Comparison of ENCODE assay signal across 15 mouse cellular contexts in genomic region chr6:140478943-140479342, GRCm38 (mm10). TPM values are rescaled to one million over a fixed set of nuclear protein-coding genes. Genes with fewer than 3 reads are reported as not detected.
DNase-seq lines count a peak whose midpoint lies in the region; ATAC-seq and TF ChIP-seq lines count a peak whose summit lies in the region.
"Had no signal": no experiment of that assay in that cellular context is flagged by ENCODE, and none has a peak within 500 bp of the region (broad histone marks: within the 10 kb centered on the region; RNA-seq: fewer than 3 reads in every experiment).

No protein-coding gene starts in this region.

- peak; percentile 50 for DNase-seq in layer of hippocampus, adult 11-12 months (ENCODE audit: low spot score)
- DNase-seq in layer of hippocampus, postnatal 10 days (ENCODE audit: low spot score in 2 of 2) = no peak
- DNase-seq in left cerebral cortex, adult 2 months (ENCODE audit: extremely low spot score in 1 of 2, low spot score in 2 of 2) = peak; percentile 46 to 59
- peak; percentile 76 for DNase-seq in right cerebral cortex, postnatal 14 days
- DNase-seq in thymus, postnatal 4 days = no peak
- no peak for DNase-seq in heart, postnatal 4 days
- no peak for DNase-seq in kidney, adult 11 months
- DNase-seq: adrenal gland, postnatal 10 days; lung, embryonic 14.5 days; spleen, adult 18-20 months had no signal

- intact Hi-C loops in left cerebral cortex, adult 2 months (cut with DNase I) = loop anchor here (1.0 to 5.0 kb wide), 2 partner anchors 13 to 33 kb away; no protein-coding TSS in a partner anchor

- peaks cover 44% of the 10 kb centered on the region for H3K4me1 ChIP-seq in forebrain, embryonic 15.5 days

- WGBS in forebrain, embryonic 15.5 days = 26% methylated on average over 5 of the region's 5 CpGs

- no peak overlapping the region for H3K4me3 ChIP-seq in forebrain, embryonic 15.5 days
- H3K4me3 ChIP-seq in left cerebral cortex, adult 2 months = no peak overlapping the region
- H3K4me3 ChIP-seq: embryonic facial prominence, embryonic 10.5 days; heart, embryonic 15.5 days; kidney, embryonic 15.5 days had no signal

- no peaks in the 10 kb centered on the region for H3K36me3 ChIP-seq in forebrain, embryonic 15.5 days
- H3K36me3 ChIP-seq: embryonic facial prominence, embryonic 10.5 days; G1E; heart, embryonic 15.5 days; kidney, embryonic 15.5 days had no signal

- H3K9ac ChIP-seq in forebrain, embryonic 15.5 days (replicated peaks) = no peak overlapping the region
- H3K9ac ChIP-seq: heart, embryonic 15.5 days; kidney, embryonic 15.5 days; lung, embryonic 14.5 days had no signal

- TF ChIP-seq CTCF in left cerebral cortex, adult 2 months (IDR thresholded peaks at IDR 0.05) = no peak

- H3K9me3 ChIP-seq in forebrain, embryonic 15.5 days = no peaks in the 10 kb centered on the region
- H3K9me3 ChIP-seq: embryonic facial prominence, embryonic 10.5 days; heart, embryonic 15.5 days; kidney, embryonic 15.5 days had no signal

- no peaks in the 10 kb centered on the region for H3K27me3 ChIP-seq in forebrain, embryonic 15.5 days
- H3K27me3 ChIP-seq: heart, embryonic 15.5 days; kidney, embryonic 15.5 days had no signal

- H3K27ac ChIP-seq in forebrain, embryonic 15.5 days (replicated peaks) = 0 out of 2 replicates have a peak overlapping the region, but pooled peaks have one; percentile 27
- H3K27ac ChIP-seq in left cerebral cortex, adult 2 months = peak overlapping the region; percentile 33
- H3K27ac ChIP-seq: embryonic facial prominence, embryonic 10.5 days; heart, embryonic 15.5 days had no signal

- peak; percentile 87 for ATAC-seq in forebrain, embryonic 15.5 days (replicated peaks)

- no peak overlapping the region for H3K4me2 ChIP-seq in forebrain, embryonic 15.5 days (replicated peaks)
- H3K4me2 ChIP-seq: heart, embryonic 15.5 days; kidney, embryonic 15.5 days; lung, embryonic 14.5 days had no signal

RNA-seq across cellular contexts. Expression of gene Plekha5, which starts 55.1 kb away (rescaled TPM):
- total RNA-seq in layer of hippocampus, postnatal 10 days (2021) = 10 to 100 TPM; 55.2 to 64.0 TPM
- 31.6 and 32.7 TPM in 2 replicates for polyA plus RNA-seq in forebrain, embryonic 15.5 days (2015; fragmentation: Nextera tagmentation; extraction: Ambion mirVana)
- 100 to 1,000 TPM; 117 to 121 TPM for total RNA-seq in left cerebral cortex, adult 2 months (2021)
- total RNA-seq in heart, postnatal 4 days (2021) = 10 to 100 TPM; 39.4 to 42.6 TPM
- polyA plus RNA-seq: G1E had no signal

Comparison
In these comparisons a context has a peak if more than half of its experiments do, and no peak if none do; other contexts are left out.
1. DNase-seq: peak in layer of hippocampus, adult 11-12 months (single experiment), left cerebral cortex, adult 2 months (2 of 2) and right cerebral cortex, postnatal 14 days (single experiment); none in layer of hippocampus, postnatal 10 days (0 of 2), thymus, postnatal 4 days (single experiment), heart, postnatal 4 days (single experiment) and kidney, adult 11 months (single experiment).